Mouse (Mus musculus) liver, postnatal 0 days (tissue): Measurements from ENCODE around the gene Stpg4. TPM values are rescaled to one million over a fixed set of nuclear protein-coding genes. Genes with fewer than 3 reads are reported as not detected.
A peak's percentile ranks its signal among the peaks of the same experiment; 100 is the strongest.

Source experiments
- ATAC-seq: fragments of 200-750 bp; cut with Nextera tagmentation; 2 replicates; pipeline ENCODE4 v1.8.0; 2017; ENCODE audit warnings: mild to moderate bottlenecking, moderate library complexity
- DNase-seq: peaks from one replicate; pipeline ENCODE4 v3.0.0-alpha.2; 2016
- H3K27ac ChIP-seq: fragments of 300-500 bp; sonication (generic); 2 replicates; pipeline ENCODE4 v1.5.1; 2014; ENCODE audit warnings: antibody characterized with exemption, moderate library complexity, mild to moderate bottlenecking, low read depth
- H3K27me3 ChIP-seq: fragments of 300-500 bp; sonication (generic); 2 replicates; pipeline ENCODE4 v1.6.1; 2014; ENCODE audit warnings: low read length, control low read depth, mixed read lengths; ENCODE audit not compliant: insufficient read depth
- H3K36me3 ChIP-seq: fragments of 300-500 bp; sonication (generic); replicated peaks from 2 replicates; pipeline ENCODE4 v1.6.1; 2014; ENCODE audit warnings: mild to moderate bottlenecking, control low read depth, low read length, moderate library complexity, mixed read lengths; ENCODE audit not compliant: insufficient read depth
- H3K4me1 ChIP-seq: fragments of 300-500 bp; sonication (generic); 2 replicates; pipeline ENCODE4 v1.6.1; 2014; ENCODE audit warnings: antibody characterized with exemption, mild to moderate bottlenecking, control low read depth; ENCODE audit not compliant: insufficient read depth
- H3K4me2 ChIP-seq: fragments of 300-500 bp; sonication (generic); 2 replicates; pipeline ENCODE4 v1.6.1; 2014; ENCODE audit warnings: low read depth, mild to moderate bottlenecking, low read length, moderate library complexity, mixed read lengths
- H3K4me3 ChIP-seq: fragments of 300-500 bp; sonication (generic); 2 replicates; pipeline ENCODE4 v1.5.1; 2014; ENCODE audit warnings: low read depth, low read length
- H3K9ac ChIP-seq: fragments of 300-500 bp; sonication (generic); replicated peaks from 2 replicates; pipeline ENCODE4 v1.6.1; 2014; ENCODE audit warnings: mild to moderate bottlenecking, moderate library complexity
- H3K9me3 ChIP-seq: fragments of 300-500 bp; sonication (generic); 2 replicates; pipeline ENCODE4 v1.6.1; 2016; ENCODE audit warnings: mild to moderate bottlenecking, control low read depth, low read length, mixed read lengths
- CTCF ChIP-seq: sonication (generic); IDR thresholded peaks from 2 replicates; pipeline ENCODE4 v1.5.1; 2016; ENCODE audit warnings: antibody characterized with exemption, low read depth
- EP300 ChIP-seq: IDR thresholded peaks from 2 replicates; pipeline ENCODE4 v1.6.1; 2016; ENCODE audit warnings: antibody characterized with exemption, low read depth, mild to moderate bottlenecking
- WGBS: fragments of 180-500 bp; shearing (Covaris S2); extraction: QIAGEN DNeasy Blood & Tissue Kit; methylation state at CpG from one replicate; pipeline ENCODE4 v1.1.7; 2014; ENCODE audit not compliant: insufficient replicate concordance; 5-methylcytosine and 5-hydroxymethylcytosine counted together
- polyA plus RNA-seq: library from polyadenylated mRNA; unstranded; fragments of >200 nt; fragmentation: Nextera tagmentation; extraction: Ambion mirVana; gene quantifications from 2 replicates; pipeline ENCODE4 v1.2.1, GENCODE M21; 2015

Stpg4 gene
- polyA plus RNA-seq = not detected in 2 replicates

DNA sequence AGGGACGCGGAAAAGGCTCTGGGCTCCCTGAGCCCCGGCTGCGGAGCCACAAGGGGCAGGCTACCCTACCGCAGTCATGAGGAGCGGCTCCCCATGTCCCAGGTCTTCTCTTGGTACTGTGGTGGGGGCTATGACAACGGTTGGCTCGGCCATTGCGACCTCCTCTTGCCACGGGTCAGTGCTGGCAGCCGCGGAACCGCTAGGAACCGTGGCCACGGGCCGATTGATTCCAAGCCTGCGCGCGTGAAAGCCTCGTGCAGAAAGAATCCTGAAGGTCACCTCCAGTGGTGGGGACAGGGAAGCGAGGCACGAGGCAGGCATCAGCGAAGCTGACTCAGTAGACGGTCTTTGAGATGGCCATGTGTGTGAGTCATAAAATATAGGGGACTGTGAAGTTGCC, at the start of gene Stpg4:
TSS of gene Stpg4 (minus strand) at position 231 of the 400 bp plus-strand sequence.
- 71% methylated on average over 24 of the region's 24 CpGs for WGBS
- Histone ChIP-seq H3K9me3 (peaks cover 2% of the 10 kb centered on the region; the same call in 1 of the 2 replicates), H3K4me2 (no peak within 1 kb of the TSS), H3K27me3 (no peaks in the 10 kb centered on the region), H3K27ac (no peak within 1 kb of the TSS), H3K4me3 (no peak within 1 kb of the TSS), H3K36me3 (peaks cover 25% of the 10 kb centered on the region), H3K9ac (no peak within 1 kb of the TSS), H3K4me1 (no peaks in the 10 kb centered on the region)
- ATAC-seq = no peak
- no peak for TF ChIP-seq CTCF
- no peak for TF ChIP-seq EP300
- no peak for DNase-seq

DNA sequence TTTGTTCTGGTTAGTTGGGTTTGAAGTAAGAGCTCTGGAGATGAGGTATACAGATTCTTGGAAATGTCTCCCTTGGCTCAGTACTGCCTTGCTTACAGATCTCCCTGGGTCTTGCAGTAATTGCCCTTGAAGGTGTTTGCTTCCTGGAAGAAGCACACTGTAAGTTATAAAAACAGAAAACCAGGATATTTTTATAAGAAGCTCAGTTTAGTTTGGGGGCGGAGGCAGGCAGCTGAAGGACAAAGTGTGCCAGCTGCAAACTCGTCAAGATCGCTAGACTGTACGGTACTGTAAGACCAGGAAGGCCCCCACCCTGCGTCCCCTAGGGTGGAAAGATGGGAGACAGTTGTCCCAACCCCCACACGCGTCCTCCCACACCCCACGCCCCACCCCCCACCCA, 47.8 kb upstream of the Stpg4 start:
- ATAC-seq (no peak), DNase-seq (no peak)
- TF ChIP-seq CTCF (no peak), EP300 (no peak)
- H3K9me3 ChIP-seq = no peaks in the 10 kb centered on the region
- H3K27ac ChIP-seq = no peak overlapping the region
- H3K4me1 ChIP-seq = peaks cover 13% of the 10 kb centered on the region
- H3K27me3 ChIP-seq = peaks cover 6% of the 10 kb centered on the region; the same call in 1 of the 2 replicates
- no peak overlapping the region for H3K4me2 ChIP-seq
- 40% methylated on average over 8 of the region's 8 CpGs for WGBS
- no peaks in the 10 kb centered on the region for H3K36me3 ChIP-seq
- no peak overlapping the region for H3K4me3 ChIP-seq
- no peak overlapping the region for H3K9ac ChIP-seq

DNA sequence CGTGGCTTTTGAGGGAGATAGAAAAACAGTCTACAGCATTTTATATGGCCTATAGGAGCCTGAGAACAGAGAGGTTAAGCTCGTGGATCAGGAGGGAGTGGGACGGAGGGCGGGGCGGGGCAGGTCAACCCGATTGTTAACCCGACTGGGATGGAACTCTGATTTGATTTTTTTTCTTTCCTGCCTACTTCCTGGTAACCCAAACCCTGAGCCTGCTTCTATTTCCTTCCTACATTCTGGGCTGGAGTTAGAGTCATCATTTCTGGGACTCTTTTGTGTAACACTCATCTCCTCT, 46.9 kb upstream of the Stpg4 start:
- Histone ChIP-seq H3K27ac (no peak overlapping the region), H3K36me3 (no peaks in the 10 kb centered on the region), H3K4me1 (peaks cover 16% of the 10 kb centered on the region), H3K4me3 (peak overlapping the region; percentile 30), H3K9ac (no peak overlapping the region), H3K4me2 (peak overlapping the region; percentile 63), H3K27me3 (peaks cover 6% of the 10 kb centered on the region; the same call in 1 of the 2 replicates), H3K9me3 (no peaks in the 10 kb centered on the region)
- no peak for DNase-seq
- peak; percentile 6; the same call in 1 of the 2 replicates for ATAC-seq
- no peak for TF ChIP-seq CTCF
- TF ChIP-seq EP300 = no peak
- 6% methylated on average over 7 of the region's 7 CpGs for WGBS

DNA sequence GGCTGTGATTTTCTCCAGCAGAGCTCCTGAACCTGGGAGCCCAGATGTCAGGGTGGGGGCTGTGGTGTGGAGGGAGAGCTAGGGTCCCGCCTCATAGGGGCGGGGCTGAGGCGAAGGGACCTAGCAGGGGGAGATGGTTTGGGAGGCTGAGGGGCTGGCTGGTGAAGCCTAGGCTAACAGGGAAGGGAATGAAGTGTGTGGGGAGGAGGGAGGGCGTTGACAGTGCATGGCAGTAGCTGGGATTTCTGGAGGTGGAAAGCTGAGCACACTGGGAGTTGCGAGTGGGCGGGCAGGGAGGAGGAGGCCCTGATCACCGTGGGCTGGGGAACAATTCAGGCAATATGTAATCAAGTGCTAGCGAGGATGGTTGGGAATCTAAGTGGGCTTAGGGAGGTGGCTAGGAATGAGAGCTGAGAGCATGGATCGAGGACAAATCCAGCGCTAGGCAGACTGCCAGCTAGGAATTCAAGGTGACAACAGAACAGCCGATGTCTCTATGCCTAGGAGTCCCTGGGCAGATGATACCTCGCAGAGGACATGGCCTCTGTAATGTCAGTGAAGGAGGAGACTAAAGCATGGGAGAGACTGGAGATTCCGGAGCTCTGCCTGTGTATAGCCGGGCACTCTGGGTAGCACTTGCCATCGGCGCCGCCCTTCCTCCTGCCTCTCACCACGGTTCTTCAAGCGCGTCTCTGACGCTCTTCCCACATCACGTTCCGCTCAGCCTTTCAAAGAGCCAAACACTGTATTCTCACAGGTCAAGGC, 46.4 kb upstream of the Stpg4 start:
- peak; percentile 33 for DNase-seq
- no peak for TF ChIP-seq EP300
- no peak for TF ChIP-seq CTCF
- no peak overlapping the region; the same call in 1 of the 2 replicates for H3K9ac ChIP-seq
- peaks cover 6% of the 10 kb centered on the region; the same call in 1 of the 2 replicates for H3K27me3 ChIP-seq
- no peaks in the 10 kb centered on the region for H3K9me3 ChIP-seq
- H3K4me2 ChIP-seq = peak overlapping the region; percentile 63
- ATAC-seq = peak; percentile 20; the same call in 1 of the 2 replicates
- H3K4me3 ChIP-seq = peak overlapping the region; percentile 30
- no peaks in the 10 kb centered on the region for H3K36me3 ChIP-seq
- H3K4me1 ChIP-seq = peaks cover 16% of the 10 kb centered on the region
- H3K27ac ChIP-seq = peak overlapping the region; percentile 19; the same call in 1 of the 2 replicates
- WGBS = 1% methylated on average over 23 of the region's 23 CpGs

DNA sequence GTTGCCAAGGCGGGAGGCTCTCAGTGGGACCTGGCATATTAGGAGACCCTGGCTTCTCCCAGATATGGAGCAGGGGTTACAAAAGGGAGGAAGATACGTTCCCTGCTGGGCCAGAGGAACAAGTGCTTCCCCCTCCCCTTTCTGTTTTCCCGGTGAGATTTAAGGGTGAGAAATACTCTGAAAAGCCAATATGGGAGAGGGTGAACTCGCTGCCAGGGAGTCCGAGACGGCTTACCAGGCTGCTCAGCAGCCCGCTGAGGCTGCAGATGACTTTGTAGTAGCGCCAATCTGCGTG, 45.8 kb upstream of the Stpg4 start:
- ATAC-seq = no peak; the same call in 1 of the 2 replicates
- WGBS = 10% methylated on average over 9 of the region's 9 CpGs
- Histone ChIP-seq H3K4me3 (peak overlapping the region; percentile 30), H3K4me1 (peaks cover 16% of the 10 kb centered on the region), H3K9me3 (no peaks in the 10 kb centered on the region), H3K4me2 (peak overlapping the region; percentile 63), H3K27ac (no peak overlapping the region), H3K36me3 (no peaks in the 10 kb centered on the region), H3K9ac (no peak overlapping the region; the same call in 1 of the 2 replicates), H3K27me3 (peaks cover 6% of the 10 kb centered on the region; the same call in 1 of the 2 replicates)
- TF ChIP-seq EP300 (no peak), CTCF (no peak)
- no peak for DNase-seq

DNA sequence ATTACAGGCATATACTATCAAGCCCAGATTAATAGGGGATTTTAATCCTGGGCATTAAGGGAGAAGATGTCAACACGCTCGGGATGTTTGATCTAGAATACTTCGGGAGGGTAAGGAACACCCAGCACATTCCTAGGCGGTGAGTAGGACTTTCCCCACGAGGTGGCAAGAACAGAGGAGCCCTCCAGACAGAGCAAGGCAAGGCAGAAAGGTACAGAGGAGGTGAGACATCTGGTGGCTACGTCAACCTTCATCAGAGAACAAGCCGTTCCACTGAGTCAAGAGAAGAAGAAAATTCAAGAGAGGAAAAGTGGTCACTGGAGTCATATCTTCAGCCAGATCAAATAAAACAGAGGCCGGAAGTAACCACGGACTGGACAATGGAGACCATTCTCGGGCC, 45.3 kb upstream of the Stpg4 start:
- WGBS = 22% methylated on average over 10 of the region's 10 CpGs

More for the DNA sequence above, 45.3 kb upstream of the Stpg4 start:
- no peak overlapping the region for H3K4me3 ChIP-seq
- H3K9me3 ChIP-seq = no peaks in the 10 kb centered on the region
- H3K9ac ChIP-seq = no peak overlapping the region
- H3K27ac ChIP-seq = 0 out of 2 replicates have a peak overlapping the region, but pooled peaks have one; percentile 2
- ATAC-seq (no peak), DNase-seq (no peak)
- no peaks in the 10 kb centered on the region for H3K36me3 ChIP-seq
- H3K4me1 ChIP-seq = peaks cover 16% of the 10 kb centered on the region
- peaks cover 6% of the 10 kb centered on the region; the same call in 1 of the 2 replicates for H3K27me3 ChIP-seq
- TF ChIP-seq CTCF (no peak), EP300 (no peak)
- H3K4me2 ChIP-seq = no peak overlapping the region; the same call in 1 of the 2 replicates
